Mouse (Mus musculus) myocyte (in vitro differentiated cells): ENCODE measurements around the gene Ppp2r5e. TPM values are rescaled to one million over a fixed set of nuclear protein-coding genes. Genes with fewer than 3 reads are reported as not detected.

Source experiments
- H3K27me3 ChIP-seq: one replicate; pipeline ENCODE4 v1.6.1; 2011; ENCODE audit not compliant: control insufficient read depth, insufficient read depth, insufficient read length
- H3K36me3 ChIP-seq: one replicate; pipeline ENCODE4 v1.6.1; 2011; ENCODE audit not compliant: control insufficient read depth, insufficient read depth
- H3K4me2 ChIP-seq: one replicate; pipeline ENCODE4 v1.6.1; 2011; ENCODE audit warnings: low read depth, control low read depth
- H3K4me3 ChIP-seq: one replicate; pipeline ENCODE4 v1.5.1; 2011; ENCODE audit warnings: mild to moderate bottlenecking, control low read depth, moderate library complexity
- H3K79me2 ChIP-seq: one replicate; pipeline ENCODE4 v1.6.1; 2011; ENCODE audit not compliant: control insufficient read depth, insufficient read depth
- H3ac ChIP-seq: one replicate; pipeline ENCODE4 v1.6.1; 2011; ENCODE audit not compliant: control insufficient read depth, insufficient read length
- CEBPB ChIP-seq: IDR thresholded peaks from 2 replicates; pipeline ENCODE4 v1.6.1; 2011; ENCODE audit warnings: mild to moderate bottlenecking, moderate library complexity; ENCODE audit not compliant: poor library complexity, insufficient read depth, severe bottlenecking
- E2F4 ChIP-seq: IDR thresholded peaks from one replicate; pipeline ENCODE4 v1.6.1; 2011; ENCODE audit warnings: mild to moderate bottlenecking, control low read depth, moderate library complexity; ENCODE audit not compliant: insufficient read depth
- MAX ChIP-seq: IDR thresholded peaks from one replicate; pipeline ENCODE4 v1.6.1; 2011; ENCODE audit warnings: low read depth, mild to moderate bottlenecking, control low read depth
- MYOD1 ChIP-seq, 3 experiments: IDR thresholded peaks; one replicate each; pipeline ENCODE4 v1.6.1; 2011; ENCODE audit warnings: control low read depth in 2 of 3, low read depth in 2 of 3, mild to moderate bottlenecking in 2 of 3, moderate library complexity in 1 of 3; ENCODE audit not compliant: insufficient read length in 2 of 3, control insufficient read depth in 1 of 3
- MYOG ChIP-seq, 3 experiments: IDR thresholded peaks; one replicate each; pipeline ENCODE4 v1.6.1; 2011; ENCODE audit warnings: control low read depth in 2 of 3, low read depth in 2 of 3, mild to moderate bottlenecking in 2 of 3; ENCODE audit not compliant: insufficient read length in 2 of 3, control insufficient read depth in 1 of 3, insufficient read depth in 1 of 3
- POLR2A ChIP-seq: IDR thresholded peaks from one replicate; pipeline ENCODE4 v1.6.1; 2011; ENCODE audit warnings: low read depth, mild to moderate bottlenecking, control low read depth, moderate library complexity; ENCODE audit not compliant: insufficient read length
- POLR2AphosphoS2 ChIP-seq: IDR thresholded peaks from one replicate; pipeline ENCODE4 v1.6.1; 2011; ENCODE audit warnings: low read depth, control low read depth; ENCODE audit not compliant: insufficient read length
- REST ChIP-seq: IDR thresholded peaks from one replicate; pipeline ENCODE4 v1.6.1; 2011; ENCODE audit warnings: mild to moderate bottlenecking, control low read depth, moderate library complexity; ENCODE audit not compliant: insufficient read depth, insufficient read length
- SRF ChIP-seq: IDR thresholded peaks from one replicate; pipeline ENCODE4 v1.6.1; 2011; ENCODE audit warnings: low read depth; ENCODE audit not compliant: control insufficient read depth, insufficient read length
- TCF12 ChIP-seq: IDR thresholded peaks from one replicate; pipeline ENCODE4 v1.6.1; 2011; ENCODE audit warnings: mild to moderate bottlenecking, control low read depth; ENCODE audit not compliant: poor library complexity, insufficient read depth, severe bottlenecking
- TCF3 ChIP-seq: IDR thresholded peaks from one replicate; pipeline ENCODE4 v1.6.1; 2011; ENCODE audit warnings: low read depth, control low read depth; ENCODE audit not compliant: insufficient read length
- USF1 ChIP-seq: IDR thresholded peaks from one replicate; pipeline ENCODE4 v1.6.1; 2011; ENCODE audit warnings: low read depth, mild to moderate bottlenecking, control low read depth, moderate library complexity
- polyA plus RNA-seq: library from polyadenylated mRNA; unstranded; fragments of >200 nt; fragmentation: generic; extraction: Trizol; gene quantifications from one replicate; pipeline ENCODE4 v1.2.1, GENCODE M21; 2012; ENCODE audit warnings: missing spikeins

Gene Ppp2r5e
- polyA plus RNA-seq, 1 experiment = 15.4 TPM

- H3K27me3 ChIP-seq = no peaks in the 10 kb centered on the region
- no peak overlapping the region for H3K4me2 ChIP-seq
- peaks cover 5% of the 10 kb centered on the region for H3K36me3 ChIP-seq
- peaks cover 26% of the 10 kb centered on the region for H3K79me2 ChIP-seq
- no peak overlapping the region for H3ac ChIP-seq
- no peak overlapping the region for H3K4me3 ChIP-seq
- no peak for TF ChIP-seq POLR2A
- no peak for TF ChIP-seq SRF
- TF ChIP-seq TCF3 = no peak
- no peak for TF ChIP-seq TCF12
- TF ChIP-seq MYOD1 (IDR thresholded peaks at IDR 0.05; ENCODE audit: control insufficient read depth in 1 of 3, insufficient read length in 2 of 3, low read depth in 2 of 3) = no peak
- no peak for TF ChIP-seq MYOG (IDR thresholded peaks at IDR 0.05; ENCODE audit: control insufficient read depth in 1 of 3, insufficient read depth in 1 of 3, insufficient read length in 2 of 3, low read depth in 2 of 3)
- TF ChIP-seq MAX = no peak
- no peak for TF ChIP-seq REST
Measured at GRCm38 (mm10) chr12:75597707-75598106, 1.7 kb upstream of the Ppp2r5e start.

- Histone ChIP-seq H3K4me2 (peak overlapping the region; percentile 84), H3ac (peak overlapping the region; percentile 95), H3K4me3 (peak overlapping the region; percentile 59), H3K36me3 (peaks cover 13% of the 10 kb centered on the region), H3K79me2 (peaks cover 42% of the 10 kb centered on the region), H3K27me3 (no peaks in the 10 kb centered on the region)
- TF ChIP-seq POLR2A (peak; percentile 24), MYOD1 (IDR thresholded peaks at IDR 0.05; ENCODE audit: control insufficient read depth in 1 of 3, insufficient read length in 2 of 3, low read depth in 2 of 3) (no peak)
Measured at GRCm38 (mm10) chr12:75595291-75596153, 523 bp downstream of the Ppp2r5e start.

- peak overlapping the region; percentile 59 for H3K4me3 ChIP-seq
- peaks cover 24% of the 10 kb centered on the region for H3K36me3 ChIP-seq
- peak overlapping the region; percentile 84 for H3K4me2 ChIP-seq
- TF ChIP-seq CEBPB (no peak), REST (no peak), POLR2AphosphoS2 (no peak), POLR2A (no peak), MAX (no peak), TCF12 (no peak), MYOD1 (IDR thresholded peaks at IDR 0.05; ENCODE audit: control insufficient read depth in 1 of 3, insufficient read length in 2 of 3, low read depth in 2 of 3) (no peak), TCF3 (no peak), USF1 (no peak), MYOG (IDR thresholded peaks at IDR 0.05; ENCODE audit: control insufficient read depth in 1 of 3, insufficient read depth in 1 of 3, insufficient read length in 2 of 3, low read depth in 2 of 3) (no peak), E2F4 (no peak), SRF (no peak)
- H3K79me2 ChIP-seq = peaks cover 54% of the 10 kb centered on the region
- H3K27me3 ChIP-seq = no peaks in the 10 kb centered on the region
- H3ac ChIP-seq = no peak overlapping the region
Measured at GRCm38 (mm10) chr12:75594404-75594803, 1.6 kb downstream of the Ppp2r5e start.

- H3ac ChIP-seq = no peak overlapping the region
- peak overlapping the region; percentile 84 for H3K4me2 ChIP-seq
- no peaks in the 10 kb centered on the region for H3K27me3 ChIP-seq
- H3K79me2 ChIP-seq = peaks cover 58% of the 10 kb centered on the region
- TF ChIP-seq E2F4 (no peak), USF1 (no peak), TCF3 (no peak), MYOG (IDR thresholded peaks at IDR 0.05; ENCODE audit: control insufficient read depth in 1 of 3, insufficient read depth in 1 of 3, insufficient read length in 2 of 3, low read depth in 2 of 3) (no peak), REST (no peak), CEBPB (no peak), MYOD1 (IDR thresholded peaks at IDR 0.05; ENCODE audit: control insufficient read depth in 1 of 3, insufficient read length in 2 of 3, low read depth in 2 of 3) (no peak), POLR2AphosphoS2 (no peak), MAX (no peak), SRF (no peak), TCF12 (no peak), POLR2A (no peak)
- peaks cover 28% of the 10 kb centered on the region for H3K36me3 ChIP-seq
- no peak overlapping the region for H3K4me3 ChIP-seq
Measured at GRCm38 (mm10) chr12:75593817-75594216, 2.2 kb downstream of the Ppp2r5e start.

- no peak overlapping the region for H3K4me2 ChIP-seq
- no peak overlapping the region for H3K4me3 ChIP-seq
- peaks cover 92% of the 10 kb centered on the region for H3K79me2 ChIP-seq
- H3K27me3 ChIP-seq = no peaks in the 10 kb centered on the region
- peaks cover 31% of the 10 kb centered on the region for H3K36me3 ChIP-seq
- no peak overlapping the region for H3ac ChIP-seq
- TF ChIP-seq CEBPB = no peak
- no peak for TF ChIP-seq MYOD1 (IDR thresholded peaks at IDR 0.05; ENCODE audit: control insufficient read depth in 1 of 3, insufficient read length in 2 of 3, low read depth in 2 of 3)
- no peak for TF ChIP-seq E2F4
- TF ChIP-seq SRF = no peak
- no peak for TF ChIP-seq MYOG (IDR thresholded peaks at IDR 0.05; ENCODE audit: control insufficient read depth in 1 of 3, insufficient read depth in 1 of 3, insufficient read length in 2 of 3, low read depth in 2 of 3)
- TF ChIP-seq REST = no peak
- TF ChIP-seq USF1 = no peak
- no peak for TF ChIP-seq MAX
- no peak for TF ChIP-seq POLR2AphosphoS2
- no peak for TF ChIP-seq TCF3
- TF ChIP-seq POLR2A = no peak
- TF ChIP-seq TCF12 = no peak
Measured at GRCm38 (mm10) chr12:75587501-75587900, 8.5 kb downstream of the Ppp2r5e start.
